Mouse (Mus musculus) liver, adult 2 months (tissue): ENCODE results near the gene Sufu.

ENCODE experiments used
- CTCF ChIP-seq: fragments of 200-500 bp; IDR thresholded peaks from 2 replicates; pipeline ENCODE4 v1.5.1; 2011; ENCODE audit warnings: low read depth, low read length, control low read depth
- POLR2A ChIP-seq: fragments of 200-500 bp; IDR thresholded peaks from 2 replicates; pipeline ENCODE4 v1.6.1; 2011; ENCODE audit warnings: low read length, control low read depth; ENCODE audit not compliant: insufficient read depth; ENCODE audit errors: extremely low read depth

DNA sequence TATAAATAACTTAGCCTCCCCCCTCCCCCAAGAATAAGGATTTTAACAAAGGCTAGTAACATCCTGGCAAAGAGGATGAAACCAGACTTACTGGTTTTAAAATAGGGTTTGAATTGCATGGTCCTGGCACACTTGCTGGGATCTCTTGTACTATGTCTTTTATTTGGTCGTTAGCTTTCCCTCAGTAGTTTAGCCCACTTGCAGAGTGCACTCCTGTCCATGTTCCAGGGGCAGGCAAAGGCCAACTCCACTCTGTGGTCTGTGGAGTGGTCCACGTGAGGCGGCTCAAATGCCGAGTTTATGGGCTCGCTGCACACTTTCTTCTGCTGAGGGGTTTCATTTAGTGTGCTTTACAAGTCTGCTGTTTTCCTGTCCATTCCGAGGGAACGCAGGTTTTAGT is 3.2 kb downstream of the Sufu start:
- TF ChIP-seq CTCF (no peak), POLR2A (no peak)
